Comparison of ENCODE assay signal across 8 mouse cellular contexts in genomic region chr6:90987561-90988298, GRCm38 (mm10). TPM values are rescaled to one million over a fixed set of nuclear protein-coding genes. Genes with fewer than 3 reads are reported as not detected.
DNase-seq lines count a peak whose midpoint lies in the region; ATAC-seq lines count a peak whose summit lies in the region.

No protein-coding gene starts in this region.

- ATAC-seq in heart, embryonic 15.5 days (replicated peaks; ENCODE audit: insufficient number of reproducible peaks, insufficient read depth, low FRiP score, low read depth): peak; percentile 2; the same call in 1 of the 2 replicates
- peak; percentile 2; the same call in 1 of the 2 replicates for ATAC-seq in midbrain, embryonic 12.5 days (ENCODE audit: low FRiP score, low read depth)
- no peak for ATAC-seq in stomach, embryonic 15.5 days (ENCODE audit: insufficient read depth, low FRiP score, low read depth)

- H3K9me3 ChIP-seq in heart, embryonic 15.5 days (replicated peaks): no peaks in the 10 kb centered on the region
- H3K9me3 ChIP-seq in midbrain, embryonic 12.5 days: peaks cover 8% of the 10 kb centered on the region
- no peaks in the 10 kb centered on the region for H3K9me3 ChIP-seq in stomach, embryonic 15.5 days

- peak overlapping the region; percentile 99 for H3K4me2 ChIP-seq in heart, embryonic 15.5 days
- peak overlapping the region; percentile 92 for H3K4me2 ChIP-seq in midbrain, embryonic 12.5 days (replicated peaks)
- H3K4me2 ChIP-seq in stomach, embryonic 15.5 days: peak overlapping the region; percentile 99

- 0 out of 2 replicates have a peak, but pooled peaks cover 2% of the 10 kb centered on the region for H3K27me3 ChIP-seq in heart, embryonic 15.5 days
- H3K27me3 ChIP-seq in midbrain, embryonic 12.5 days: peaks cover 20% of the 10 kb centered on the region
- no peaks in the 10 kb centered on the region for H3K27me3 ChIP-seq in stomach, embryonic 15.5 days (replicated peaks)

- WGBS in heart, embryonic 15.5 days: under 1% methylated on average over 75 of the region's 76 CpGs
- under 1% methylated on average over 71 of the region's 76 CpGs for whole genome bisulfite sequencing in midbrain, embryonic 12.5 days
- under 1% methylated on average over 70 of the region's 76 CpGs for WGBS in stomach, embryonic 15.5 days

- H3K9ac ChIP-seq in heart, embryonic 15.5 days: peak overlapping the region; percentile 86
- peak overlapping the region; percentile 61 for H3K9ac ChIP-seq in midbrain, embryonic 12.5 days (replicated peaks)
- peak overlapping the region; percentile 68 for H3K9ac ChIP-seq in stomach, embryonic 15.5 days

- intact Hi-C loops in left cerebral cortex, postnatal 36 days (cut with DNase I): loop anchor here (5.0 to 10.0 kb wide), 4 partner anchors 55 to 170 kb away; no protein-coding TSS in a partner anchor

- H3K27ac ChIP-seq in heart, embryonic 15.5 days: peak overlapping the region; percentile 74
- H3K27ac ChIP-seq in midbrain, embryonic 12.5 days (replicated peaks): no peak overlapping the region
- H3K27ac ChIP-seq in stomach, embryonic 15.5 days: peak overlapping the region; percentile 61; the same call in 1 of the 2 replicates

- peak overlapping the region; percentile 82 for H3K4me3 ChIP-seq in heart, embryonic 15.5 days
- peak overlapping the region; percentile 59 for H3K4me3 ChIP-seq in midbrain, embryonic 12.5 days
- peak overlapping the region; percentile 77 for H3K4me3 ChIP-seq in stomach, embryonic 15.5 days (replicated peaks)

- no peaks in the 10 kb centered on the region for H3K36me3 ChIP-seq in heart, embryonic 15.5 days
- no peaks in the 10 kb centered on the region for H3K36me3 ChIP-seq in midbrain, embryonic 12.5 days
- H3K36me3 ChIP-seq in stomach, embryonic 15.5 days: no peaks in the 10 kb centered on the region

- DNase-seq in adrenal gland, adult 18-20 months (ENCODE audit: low spot score in 2 of 2): peak; percentile 43 to 44
- no peak for DNase-seq in adrenal gland, adult 8-10 months
- peak; percentile 24 to 36 for DNase-seq in B cell, adult 2 months
- DNase-seq in cerebellum, postnatal 14 days: peak; percentile 31 to 46
- DNase-seq in left cerebral cortex, postnatal 36 days (ENCODE audit: low spot score in 2 of 2): peak; percentile 44 to 53

- peaks cover 55% of the 10 kb centered on the region for H3K4me1 ChIP-seq in heart, embryonic 15.5 days (replicated peaks)
- H3K4me1 ChIP-seq in midbrain, embryonic 12.5 days: peaks cover 12% of the 10 kb centered on the region
- peaks cover 26% of the 10 kb centered on the region; the same call in 1 of the 2 replicates for H3K4me1 ChIP-seq in stomach, embryonic 15.5 days

RNA-seq across cellular contexts. Expression of gene Iqsec1, which starts 0.8 kb away (rescaled TPM):
- 100 to 1,000 TPM; 112 to 113 TPM for total RNA-seq in adrenal gland, adult 18-20 months (2021)
- total RNA-seq in adrenal gland, adult 8-10 months (2022): 100 to 1,000 TPM; 110 to 149 (median 131) TPM
- polyA plus RNA-seq in heart, embryonic 15.5 days (2015; fragmentation: Nextera tagmentation; extraction: Ambion mirVana): 12.3 and 15.3 TPM in 2 replicates
- 100 to 1,000 TPM; 352 to 390 TPM for total RNA-seq in left cerebral cortex, postnatal 36 days (2021)
- 16.3 and 16.4 TPM in 2 replicates for polyA plus RNA-seq in midbrain, embryonic 12.5 days (2016; fragmentation: Nextera tagmentation; extraction: Ambion mirVana)
- polyA plus RNA-seq in stomach, embryonic 15.5 days (2015; fragmentation: Nextera tagmentation; extraction: Ambion mirVana): 8.9 and 10.7 TPM in 2 replicates
